Mouse (Mus musculus): ENCODE results near the gene Stard10. TPM values are rescaled to one million over a fixed set of nuclear protein-coding genes. Genes with fewer than 3 reads are reported as not detected.

The Stard10 gene
- total RNA-seq, 2 experiments from 2014 or later = 22.1 to 32.3 TPM

- DNase-seq = no peak
- intact Hi-C loops (cut with DNase I) = no loop called here
Observed at GRCm38 (mm10) chr7:101361767-101362166, 44.9 kb downstream of the Stard10 start.

DNA sequence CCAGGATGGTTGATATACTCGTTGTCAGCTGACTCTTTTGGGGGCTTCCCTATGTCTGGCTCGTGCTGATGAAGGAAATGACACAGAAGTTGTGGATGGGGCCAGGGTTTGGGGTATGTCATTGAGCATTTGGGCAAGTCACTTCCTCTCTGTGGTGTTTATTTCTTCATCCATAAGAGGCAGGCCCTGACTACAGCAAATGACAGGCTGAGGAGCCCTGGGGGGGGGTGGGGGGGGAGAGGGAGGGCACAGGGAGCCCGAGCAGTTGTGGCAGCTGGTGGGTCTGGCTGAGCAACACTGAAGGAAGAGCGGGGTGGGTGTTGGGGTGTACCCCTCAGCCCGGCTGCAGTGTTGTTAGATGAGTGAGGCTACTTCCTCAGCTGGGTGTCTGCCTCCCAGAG is 45.9 kb downstream of the Stard10 start:
- intact Hi-C loops (cut with DNase I) = no loop called here
- no peak for DNase-seq

DNA sequence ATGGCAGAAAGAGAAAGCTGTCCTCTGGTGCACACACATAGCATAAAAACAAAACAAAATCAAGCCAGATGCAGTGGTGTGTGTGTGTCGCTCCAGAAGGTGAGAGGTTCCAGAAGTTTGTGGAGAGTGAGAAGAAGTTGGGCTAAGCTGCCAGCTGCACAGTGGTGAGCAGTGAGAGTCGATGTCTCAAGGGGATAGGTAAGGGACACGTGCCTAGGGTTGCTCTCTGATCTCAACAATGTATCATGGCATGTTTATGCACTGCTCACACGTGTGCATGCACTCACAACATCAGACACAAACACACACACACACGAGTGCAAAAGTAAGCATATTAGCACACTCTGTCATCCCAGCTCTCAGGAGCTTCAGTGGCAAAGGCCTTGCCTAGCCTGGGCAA is 47.0 kb downstream of the Stard10 start:
- intact Hi-C loops (cut with DNase I) = no loop called here
- no peak for DNase-seq

DNA sequence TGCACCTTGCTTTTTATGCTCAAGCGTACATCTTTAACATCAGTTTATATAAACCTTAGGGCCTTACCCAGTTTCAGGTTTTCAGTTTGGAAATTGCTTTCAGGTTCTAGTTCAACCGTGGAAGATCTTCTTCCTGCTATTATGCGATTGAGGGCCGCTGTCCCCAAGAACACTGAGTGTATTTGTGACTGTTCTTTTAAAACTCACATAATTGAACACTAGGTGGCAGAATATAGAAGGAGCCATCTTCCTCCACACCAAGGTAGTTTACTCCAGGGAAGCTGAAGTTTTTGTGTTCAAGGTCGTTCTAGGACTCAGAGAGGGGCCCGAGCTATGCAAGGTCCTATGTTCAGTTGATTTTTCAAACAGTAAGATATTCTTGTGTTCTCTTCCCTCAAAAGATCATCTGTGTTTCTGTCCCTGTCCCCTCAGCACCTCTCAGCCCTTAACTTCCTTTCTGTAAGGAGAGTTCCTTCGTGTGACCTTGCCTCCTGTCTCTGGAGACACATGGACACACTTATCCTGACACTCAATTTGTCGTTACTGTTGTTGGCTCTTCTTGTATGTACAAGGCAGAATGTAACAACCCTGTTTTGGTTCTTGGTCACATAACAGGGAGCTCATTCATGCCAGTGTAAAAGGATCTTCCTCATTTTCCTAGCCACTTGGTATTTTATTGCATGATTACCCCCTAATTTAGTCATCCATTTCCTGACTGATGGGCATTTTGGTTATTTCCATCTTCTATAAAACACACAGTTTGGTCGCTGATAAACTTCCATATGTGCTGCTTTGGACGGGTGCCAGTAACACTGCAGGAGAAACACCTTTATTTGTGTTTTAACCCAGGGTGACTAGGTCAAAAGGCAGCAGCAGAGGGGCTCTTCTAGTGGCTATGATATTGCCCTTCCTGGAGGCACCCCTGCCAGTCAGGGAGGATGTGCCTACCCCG is 51.3 kb downstream of the Stard10 start:
- intact Hi-C loops (cut with DNase I) = no loop called here
- DNase-seq = no peak

- intact Hi-C loops (cut with DNase I) = loop anchor here (5.0 kb wide), 1 partner anchor 137 kb away; no protein-coding TSS in a partner anchor
Observed at GRCm38 (mm10) chr7:101369666-101370065, 52.8 kb downstream of the Stard10 start.

GRCm38 (mm10) chr7:101373082-101373481 is 56.2 kb downstream of the Stard10 start:
- intact Hi-C loops (cut with DNase I) = loop anchor here (5.0 kb wide), 1 partner anchor 141 kb away; no protein-coding TSS in a partner anchor
- no peak for DNase-seq

More at GRCm38 (mm10) chr7:101369666-101370065, 52.8 kb downstream of the Stard10 start:
- DNase-seq = no peak

DNA sequence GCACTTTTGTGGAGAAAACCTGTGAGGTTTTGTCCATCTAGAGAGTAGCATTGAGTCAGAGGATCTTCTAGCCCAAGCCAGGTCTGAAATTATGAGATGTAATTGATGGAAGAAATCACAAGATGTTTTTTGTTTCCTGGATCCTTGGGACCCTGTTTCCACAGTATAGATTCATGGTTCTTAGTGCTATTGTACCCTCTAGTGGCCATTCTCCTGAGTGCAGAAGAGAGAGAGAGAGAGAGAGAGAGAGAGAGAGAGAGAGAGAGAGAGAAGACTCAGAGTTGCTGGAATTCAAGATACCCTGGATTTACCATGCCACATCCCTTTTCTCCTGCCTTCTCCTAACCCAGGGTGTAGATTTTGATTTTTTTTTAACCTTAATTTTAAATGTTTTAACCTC is 57.3 kb downstream of the Stard10 start:
- peak; percentile 63 to 73 for DNase-seq
- intact Hi-C loops (cut with DNase I) = loop anchor here (1.0 to 5.0 kb wide), 3 partner anchors 64 to 313 kb away; no protein-coding TSS in a partner anchor

- DNase-seq = no peak
- intact Hi-C loops (cut with DNase I) = no loop called here
Observed at GRCm38 (mm10) chr7:101376701-101377340, 59.9 kb downstream of the Stard10 start.

DNA sequence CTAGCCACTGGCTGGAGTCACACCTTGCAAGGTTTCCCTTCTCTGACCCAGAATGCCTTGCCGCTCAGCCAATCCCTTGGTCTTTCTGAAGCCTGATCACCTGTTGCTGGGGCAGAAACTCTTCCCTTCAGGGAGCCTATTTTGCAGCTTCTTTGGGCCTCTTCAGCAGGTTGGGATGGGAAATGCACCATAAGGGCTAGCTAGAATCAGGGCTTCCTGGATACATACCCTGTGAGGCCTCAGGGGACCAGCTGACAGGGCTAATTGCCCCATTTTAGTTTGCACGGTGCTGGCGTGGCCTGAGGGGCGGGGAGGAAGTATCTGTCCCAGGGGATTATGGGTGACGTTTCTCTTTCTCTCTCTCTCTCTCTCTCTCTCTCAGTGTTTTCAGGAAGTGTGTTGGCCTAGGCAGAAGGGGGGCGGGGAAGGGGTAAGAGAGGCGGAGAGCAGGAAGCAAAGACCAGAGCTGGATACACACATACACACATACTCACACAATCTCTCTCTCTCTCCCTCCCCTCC is 60.9 kb downstream of the Stard10 start:
- intact Hi-C loops (cut with DNase I) = no loop called here

GRCm38 (mm10) chr7:101378285-101378684 is 61.4 kb downstream of the Stard10 start:
- DNase-seq = no peak
- intact Hi-C loops (cut with DNase I) = no loop called here

More for the DNA sequence above, 60.9 kb downstream of the Stard10 start:
- DNase-seq = peak; percentile 86 to 88

- intact Hi-C loops (cut with DNase I) = no loop called here
Observed at GRCm38 (mm10) chr7:101378796-101379465, 62.0 kb downstream of the Stard10 start.

GRCm38 (mm10) chr7:101379732-101380131 is 62.8 kb downstream of the Stard10 start:
- DNase-seq = no peak
- intact Hi-C loops (cut with DNase I) = no loop called here

More at GRCm38 (mm10) chr7:101378796-101379465, 62.0 kb downstream of the Stard10 start:
- DNase-seq = no peak

DNA sequence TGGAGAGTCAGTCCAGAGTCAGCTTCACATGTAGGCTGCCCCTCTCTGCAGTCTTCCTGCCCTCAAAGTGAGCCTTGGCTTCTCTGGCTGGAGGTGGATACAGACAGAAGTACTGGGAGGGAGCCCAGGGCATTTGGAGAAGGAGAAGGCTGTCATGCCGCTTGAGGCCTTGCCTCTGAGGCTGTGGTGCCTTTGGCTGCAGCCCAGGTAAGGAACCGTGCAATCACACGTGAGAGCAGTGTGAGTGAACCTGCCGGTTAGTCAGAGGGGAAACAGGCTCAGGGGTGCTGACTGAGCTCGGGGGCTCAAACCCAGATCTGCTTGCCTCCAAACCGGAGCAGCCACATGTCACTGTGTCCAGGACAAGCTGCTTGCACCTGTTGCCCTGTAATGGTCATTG is 64.6 kb downstream of the Stard10 start:
- no peak for DNase-seq
- intact Hi-C loops (cut with DNase I) = no loop called here

DNA sequence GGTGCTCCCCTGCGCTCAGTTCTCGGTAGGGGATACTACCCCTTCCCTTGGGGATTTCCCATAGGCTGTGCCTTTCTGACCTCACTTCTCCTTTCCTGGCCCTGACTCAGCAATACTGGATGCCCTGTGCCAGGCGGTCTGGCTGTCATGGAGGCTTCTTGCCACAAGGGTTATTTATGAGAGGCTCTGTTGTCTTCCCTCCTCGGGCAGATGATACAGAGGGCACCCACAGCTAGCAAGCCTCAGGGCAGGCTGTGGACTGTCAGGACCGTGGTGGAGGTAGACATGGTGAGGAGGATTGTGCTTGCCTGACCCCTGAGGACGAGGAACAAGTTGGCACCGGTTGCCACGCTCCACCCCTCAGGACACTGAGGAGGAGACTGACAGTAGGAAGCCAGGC is 65.5 kb downstream of the Stard10 start:
- intact Hi-C loops (cut with DNase I) = no loop called here
- DNase-seq = peak; percentile 47 to 53

DNA sequence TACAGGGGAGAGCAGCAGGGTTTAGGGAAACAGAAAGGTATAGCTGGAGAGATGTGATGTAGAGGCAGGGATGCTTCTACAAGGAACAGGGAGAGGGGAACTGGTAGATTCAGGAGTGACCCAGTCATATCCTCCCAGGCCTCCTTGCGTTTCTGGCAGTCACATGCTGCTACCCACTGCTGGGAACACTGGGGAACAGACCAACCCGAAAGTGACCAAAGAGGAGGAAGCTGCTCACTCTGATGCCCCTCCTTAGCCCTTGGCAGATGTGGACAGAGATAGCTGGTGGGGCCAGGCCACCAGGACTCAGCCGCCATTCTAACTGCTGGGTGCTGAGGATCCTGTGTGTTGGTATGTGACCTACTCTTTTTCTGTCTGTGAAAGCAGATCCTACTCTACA is 66.9 kb downstream of the Stard10 start:
- intact Hi-C loops (cut with DNase I) = no loop called here
- DNase-seq = no peak

GRCm38 (mm10) chr7:101384931-101385330 is 68.0 kb downstream of the Stard10 start:
- intact Hi-C loops (cut with DNase I) = no loop called here
- DNase-seq = no peak

DNA sequence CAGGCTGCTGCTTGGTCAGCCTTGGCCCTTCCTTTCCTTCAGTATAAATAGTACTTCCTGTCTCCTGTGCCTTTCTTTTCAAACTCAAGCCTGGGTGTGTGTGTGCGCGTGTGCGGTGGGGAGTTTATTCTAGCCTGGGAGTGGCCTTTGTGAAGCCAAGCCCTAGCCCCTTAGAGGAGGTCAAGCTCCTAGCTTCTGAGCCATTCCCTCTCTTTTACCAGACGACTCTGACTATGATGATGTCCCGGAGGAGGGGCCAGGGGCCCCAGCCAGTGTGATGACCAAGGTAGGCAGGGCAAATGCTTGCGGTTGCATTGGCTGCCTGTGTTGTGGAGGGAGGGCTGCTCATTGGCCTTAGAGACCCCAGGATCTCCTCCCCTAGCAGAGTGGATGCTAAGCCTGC is 68.4 kb downstream of the Stard10 start:
- peak; percentile 45 to 64 for DNase-seq
- intact Hi-C loops (cut with DNase I) = no loop called here

GRCm38 (mm10) chr7:101385866-101386452 is 69.1 kb downstream of the Stard10 start:
- intact Hi-C loops (cut with DNase I) = no loop called here
- DNase-seq = no peak

GRCm38 (mm10) chr7:101389256-101389655 is 72.4 kb downstream of the Stard10 start:
- intact Hi-C loops (cut with DNase I) = no loop called here
- DNase-seq = no peak

- DNase-seq = no peak
- intact Hi-C loops (cut with DNase I) = no loop called here
Observed at GRCm38 (mm10) chr7:101391909-101392479, 75.1 kb downstream of the Stard10 start.
